Mouse (Mus musculus) liver, embryonic 12.5 days (tissue): ENCODE results near the gene Fam13a. TPM values are rescaled to one million over a fixed set of nuclear protein-coding genes. Genes with fewer than 3 reads are reported as not detected.

ENCODE experiments used
- ATAC-seq: fragments of 200-750 bp; cut with Nextera tagmentation; 2 replicates; pipeline ENCODE4 v1.8.0; 2017; ENCODE audit warnings: moderate number of reproducible peaks, mild to moderate bottlenecking, moderate library complexity
- H3K27ac ChIP-seq: fragments of 300-500 bp; sonication (generic); 2 replicates; pipeline ENCODE4 v1.5.1; 2016; ENCODE audit warnings: mild to moderate bottlenecking
- H3K27me3 ChIP-seq: fragments of 300-500 bp; sonication (generic); replicated peaks from 2 replicates; pipeline ENCODE4 v1.6.1; 2016; ENCODE audit warnings: mild to moderate bottlenecking, moderate library complexity
- H3K36me3 ChIP-seq: fragments of 300-500 bp; sonication (generic); 2 replicates; pipeline ENCODE4 v1.6.1; 2016; ENCODE audit warnings: mild to moderate bottlenecking, moderate library complexity
- H3K4me1 ChIP-seq: fragments of 300-500 bp; sonication (generic); 2 replicates; pipeline ENCODE4 v1.6.1; 2016
- H3K4me2 ChIP-seq: fragments of 300-500 bp; sonication (generic); 2 replicates; pipeline ENCODE4 v1.6.1; 2016; ENCODE audit warnings: mild to moderate bottlenecking, moderate library complexity
- H3K4me3 ChIP-seq: fragments of 300-500 bp; sonication (generic); 2 replicates; pipeline ENCODE4 v1.5.1; 2016; ENCODE audit warnings: mild to moderate bottlenecking, moderate library complexity
- H3K9ac ChIP-seq: fragments of 300-500 bp; sonication (generic); 2 replicates; pipeline ENCODE4 v1.6.1; 2016; ENCODE audit warnings: mild to moderate bottlenecking, moderate library complexity
- H3K9me3 ChIP-seq: fragments of 300-500 bp; sonication (generic); replicated peaks from 2 replicates; pipeline ENCODE4 v1.6.1; 2016; ENCODE audit warnings: mild to moderate bottlenecking, moderate library complexity
- WGBS: fragments of 180-500 bp; shearing (Covaris S2); methylation state at CpG from one replicate; pipeline ENCODE4 v1.1.7; 2016; ENCODE audit not compliant: insufficient replicate concordance; 5-methylcytosine and 5-hydroxymethylcytosine counted together
- polyA plus RNA-seq: library from polyadenylated mRNA; unstranded; fragments of >200 nt; fragmentation: Nextera tagmentation; extraction: Ambion mirVana; gene quantifications from 2 replicates; pipeline ENCODE4 v1.2.1, GENCODE M21; 2016

The Fam13a gene
- polyA plus RNA-seq, 1 experiment from 2014 or later = 0.54 TPM

DNA sequence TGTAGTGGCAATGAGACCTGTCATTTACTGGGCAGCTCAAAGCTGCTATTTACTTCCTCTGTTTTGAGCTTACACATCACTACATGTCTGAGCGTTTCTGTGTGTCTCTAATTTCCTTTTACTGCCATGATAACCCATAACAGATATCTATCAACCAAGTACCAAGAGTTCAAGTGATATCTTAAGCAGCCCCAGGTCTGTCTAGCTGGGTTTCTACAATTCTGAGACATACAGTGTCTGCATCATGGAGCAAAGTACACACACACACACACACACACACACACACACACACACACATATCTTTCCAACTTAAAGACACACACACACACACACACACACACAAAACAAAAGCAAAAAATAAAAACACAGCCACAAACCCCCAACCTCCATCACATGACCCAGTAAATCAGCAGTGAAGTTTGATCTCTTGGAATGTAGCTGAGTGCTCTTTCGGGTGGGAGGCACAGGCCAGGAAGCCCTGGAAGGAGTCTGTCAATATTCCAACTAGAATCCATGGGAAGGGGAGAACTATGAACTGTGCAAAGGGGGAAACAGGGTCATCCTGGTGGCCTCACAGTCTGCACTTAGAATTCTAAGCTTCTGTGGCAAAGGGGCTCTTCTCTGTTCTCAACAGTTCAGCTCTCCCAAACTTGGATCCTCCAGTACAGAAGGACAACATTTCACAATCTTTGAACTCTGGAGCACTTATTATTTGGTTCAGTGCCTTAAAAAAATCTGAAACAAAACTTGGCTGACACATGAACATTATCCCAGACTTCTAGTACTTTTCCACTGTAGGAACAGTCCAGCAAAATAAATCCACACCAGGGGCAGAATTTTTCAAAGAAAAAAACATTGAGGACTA lies 73.0 kb downstream of the Fam13a start:
- no peaks in the 10 kb centered on the region for H3K36me3 ChIP-seq
- H3K4me1 ChIP-seq = no peaks in the 10 kb centered on the region
- H3K9ac ChIP-seq = no peak overlapping the region
- no peak overlapping the region for H3K4me2 ChIP-seq
- 31% methylated on average over 2 of the region's 2 CpGs for WGBS
- no peaks in the 10 kb centered on the region for H3K9me3 ChIP-seq
- ATAC-seq = no peak
- H3K27me3 ChIP-seq = no peaks in the 10 kb centered on the region
- no peak overlapping the region for H3K27ac ChIP-seq
- H3K4me3 ChIP-seq = no peak overlapping the region

DNA sequence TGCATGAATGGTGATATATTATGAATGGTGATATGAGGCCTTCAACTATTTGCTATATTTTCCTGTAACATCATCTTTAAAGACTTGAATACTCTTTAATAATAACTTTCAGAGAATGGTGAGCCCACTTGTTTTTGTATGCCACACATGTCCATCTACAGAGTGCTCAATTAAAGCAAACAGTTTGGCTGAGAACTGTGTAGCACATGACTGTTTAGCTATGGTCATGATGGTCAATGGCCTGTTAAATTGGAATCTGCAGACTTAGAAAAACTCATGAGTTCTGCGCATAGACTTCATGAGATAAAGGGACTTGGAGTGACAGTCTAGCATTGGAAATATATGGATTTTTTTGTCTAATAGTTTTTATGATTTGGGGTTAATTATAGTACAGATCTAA lies 73.9 kb downstream of the Fam13a start:
- Histone ChIP-seq H3K4me1 (no peaks in the 10 kb centered on the region), H3K4me2 (no peak overlapping the region), H3K36me3 (no peaks in the 10 kb centered on the region), H3K9ac (no peak overlapping the region), H3K27ac (no peak overlapping the region), H3K4me3 (no peak overlapping the region), H3K9me3 (no peaks in the 10 kb centered on the region), H3K27me3 (no peaks in the 10 kb centered on the region)
- 78% methylated on average over 1 of the region's 1 CpGs for WGBS
- ATAC-seq = no peak

DNA sequence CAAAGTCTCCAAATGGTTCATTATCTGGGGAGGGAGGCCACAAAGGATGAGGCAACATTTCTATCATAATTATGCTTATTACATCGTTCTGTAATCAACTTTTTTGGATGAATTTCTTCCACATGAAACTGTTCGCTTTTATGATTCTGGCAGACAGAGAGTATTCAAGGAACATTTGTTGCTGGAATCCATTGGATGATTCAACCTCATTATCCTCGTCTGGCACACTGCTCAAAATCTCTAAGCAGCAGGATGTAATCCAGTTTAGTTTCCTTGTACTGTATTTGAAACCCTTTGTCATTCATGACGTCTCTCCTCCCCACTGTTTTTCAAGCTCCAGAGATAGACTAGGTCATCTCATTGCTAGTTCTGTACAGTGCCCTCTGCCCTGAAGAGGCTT lies 77.5 kb downstream of the Fam13a start:
- no peaks in the 10 kb centered on the region for H3K36me3 ChIP-seq
- no peak overlapping the region for H3K4me2 ChIP-seq
- no peaks in the 10 kb centered on the region for H3K9me3 ChIP-seq
- no peak overlapping the region for H3K4me3 ChIP-seq
- no peaks in the 10 kb centered on the region for H3K27me3 ChIP-seq
- no peaks in the 10 kb centered on the region for H3K4me1 ChIP-seq
- ATAC-seq = no peak
- no peak overlapping the region for H3K27ac ChIP-seq
- WGBS = 54% methylated on average over 4 of the region's 4 CpGs
- H3K9ac ChIP-seq = no peak overlapping the region

DNA sequence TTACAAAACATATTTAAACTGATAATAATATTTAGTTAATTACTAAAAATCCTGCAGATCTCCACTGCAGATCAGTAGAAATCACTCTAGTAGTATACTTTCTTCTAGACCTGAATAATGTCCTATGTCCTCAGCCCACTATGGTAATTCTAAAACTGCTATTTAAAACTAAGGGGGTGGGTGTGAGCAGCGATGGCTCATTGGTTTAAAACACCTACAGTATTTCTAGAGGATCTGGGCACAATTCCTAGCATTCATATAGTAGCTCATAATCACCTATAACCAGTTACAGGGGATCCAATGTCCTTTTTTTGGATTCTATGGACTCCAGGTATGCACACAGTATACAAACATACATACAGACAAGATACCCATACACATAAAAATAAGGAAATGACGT lies 78.1 kb downstream of the Fam13a start:
- H3K27me3 ChIP-seq = no peaks in the 10 kb centered on the region
- no peaks in the 10 kb centered on the region for H3K36me3 ChIP-seq
- no peak for ATAC-seq
- no peak overlapping the region for H3K9ac ChIP-seq
- H3K9me3 ChIP-seq = no peaks in the 10 kb centered on the region
- no peaks in the 10 kb centered on the region for H3K4me1 ChIP-seq
- no peak overlapping the region for H3K4me2 ChIP-seq
- no peak overlapping the region for H3K27ac ChIP-seq
- no peak overlapping the region for H3K4me3 ChIP-seq
- WGBS = 31% methylated on average over 2 of the region's 2 CpGs

DNA sequence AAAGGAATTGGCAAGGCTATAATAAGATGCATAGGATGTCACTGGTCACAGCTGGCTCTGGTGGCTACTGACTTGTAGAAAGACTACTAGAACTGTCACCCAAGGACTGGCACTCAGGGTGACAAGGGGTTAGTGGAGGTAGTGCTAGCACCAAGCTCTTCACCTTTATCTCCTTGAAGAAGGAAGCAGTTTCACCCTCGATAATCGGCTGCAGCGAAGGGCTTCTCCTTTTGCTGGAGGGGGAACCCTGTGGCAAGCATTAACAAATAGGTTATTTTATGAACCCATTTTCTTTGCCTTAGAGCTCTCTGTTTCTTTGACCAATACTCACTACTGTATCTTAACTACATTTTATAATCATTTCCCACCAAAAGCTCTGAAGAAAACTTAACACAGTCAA lies 80.4 kb downstream of the Fam13a start:
- Histone ChIP-seq H3K4me1 (no peaks in the 10 kb centered on the region), H3K4me2 (no peak overlapping the region), H3K27ac (no peak overlapping the region), H3K36me3 (no peaks in the 10 kb centered on the region), H3K9ac (no peak overlapping the region), H3K9me3 (no peaks in the 10 kb centered on the region), H3K4me3 (no peak overlapping the region), H3K27me3 (no peaks in the 10 kb centered on the region)
- no peak for ATAC-seq
- WGBS = 33% methylated on average over 3 of the region's 3 CpGs

DNA sequence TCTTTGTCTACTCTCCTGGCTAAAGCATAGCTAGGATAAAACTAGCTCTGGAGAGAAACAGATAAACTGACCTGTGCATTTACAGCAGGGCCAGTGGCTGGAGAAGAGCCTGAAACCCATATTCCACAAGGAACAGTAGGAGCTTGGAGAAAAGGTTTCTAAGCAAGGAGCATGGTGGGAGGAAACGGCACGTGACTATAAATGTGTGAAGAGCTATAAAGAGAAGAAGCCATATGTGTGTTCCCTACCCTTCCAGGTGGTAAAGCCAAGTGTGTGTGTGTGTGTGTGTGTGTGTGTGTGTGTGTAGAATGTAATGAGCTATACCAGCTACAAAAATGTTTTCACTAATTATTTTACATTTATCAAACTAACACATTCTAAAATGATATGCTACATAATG lies 82.1 kb downstream of the Fam13a start:
- WGBS = 63% methylated on average over 2 of the region's 2 CpGs
- Histone ChIP-seq H3K27me3 (no peaks in the 10 kb centered on the region), H3K36me3 (no peaks in the 10 kb centered on the region), H3K4me3 (no peak overlapping the region), H3K4me1 (no peaks in the 10 kb centered on the region), H3K4me2 (no peak overlapping the region), H3K27ac (no peak overlapping the region), H3K9ac (no peak overlapping the region), H3K9me3 (no peaks in the 10 kb centered on the region)
- ATAC-seq = no peak

DNA sequence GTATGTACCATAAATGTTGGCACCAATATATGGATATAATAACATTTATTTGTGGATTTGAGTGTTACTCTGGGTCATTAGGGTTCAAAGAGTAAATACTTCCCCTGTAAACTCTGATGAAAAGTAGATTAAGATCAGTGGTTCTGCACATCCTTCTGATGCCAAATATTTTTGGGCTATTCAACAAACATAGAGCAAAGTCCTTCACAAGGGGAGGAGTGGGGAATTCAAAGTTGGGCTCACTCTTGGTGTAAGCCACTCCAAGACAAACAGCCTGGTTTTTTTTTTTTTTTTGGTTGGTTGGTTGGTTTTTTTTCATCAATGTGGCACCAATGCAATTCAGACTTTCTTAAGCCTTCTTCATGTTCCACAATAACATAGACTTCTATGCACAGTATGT lies 86.6 kb downstream of the Fam13a start:
- no peak overlapping the region for H3K4me2 ChIP-seq
- no peak overlapping the region for H3K27ac ChIP-seq
- H3K4me1 ChIP-seq = no peaks in the 10 kb centered on the region
- no peak overlapping the region for H3K9ac ChIP-seq
- no peaks in the 10 kb centered on the region for H3K27me3 ChIP-seq
- H3K9me3 ChIP-seq = no peaks in the 10 kb centered on the region
- no peak for ATAC-seq
- H3K36me3 ChIP-seq = no peaks in the 10 kb centered on the region
- no peak overlapping the region for H3K4me3 ChIP-seq

DNA sequence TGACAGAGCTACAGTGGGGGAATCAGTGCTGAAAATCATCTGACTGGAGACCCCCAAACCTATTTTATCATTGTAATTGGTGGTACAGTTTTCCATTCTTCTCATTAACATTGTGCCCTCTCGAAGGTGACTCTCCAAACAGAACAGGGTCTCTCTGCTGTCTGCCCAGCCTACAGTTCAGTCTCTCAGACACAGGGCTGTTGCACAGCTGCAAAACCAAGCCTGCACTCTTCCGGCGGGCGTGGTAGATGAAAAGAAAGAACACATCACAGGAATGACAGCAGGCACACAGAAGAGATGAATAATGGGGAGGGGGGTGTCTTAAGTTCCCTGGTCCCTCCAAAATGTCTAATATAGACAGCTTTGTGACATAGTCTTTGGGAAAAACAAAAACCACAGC lies 90.2 kb downstream of the Fam13a start:
- Histone ChIP-seq H3K27ac (no peak overlapping the region), H3K27me3 (no peaks in the 10 kb centered on the region), H3K9me3 (no peaks in the 10 kb centered on the region), H3K4me3 (no peak overlapping the region), H3K36me3 (no peaks in the 10 kb centered on the region), H3K4me2 (no peak overlapping the region), H3K4me1 (no peaks in the 10 kb centered on the region), H3K9ac (no peak overlapping the region)
- ATAC-seq = no peak
- 85% methylated on average over 4 of the region's 4 CpGs for WGBS

DNA sequence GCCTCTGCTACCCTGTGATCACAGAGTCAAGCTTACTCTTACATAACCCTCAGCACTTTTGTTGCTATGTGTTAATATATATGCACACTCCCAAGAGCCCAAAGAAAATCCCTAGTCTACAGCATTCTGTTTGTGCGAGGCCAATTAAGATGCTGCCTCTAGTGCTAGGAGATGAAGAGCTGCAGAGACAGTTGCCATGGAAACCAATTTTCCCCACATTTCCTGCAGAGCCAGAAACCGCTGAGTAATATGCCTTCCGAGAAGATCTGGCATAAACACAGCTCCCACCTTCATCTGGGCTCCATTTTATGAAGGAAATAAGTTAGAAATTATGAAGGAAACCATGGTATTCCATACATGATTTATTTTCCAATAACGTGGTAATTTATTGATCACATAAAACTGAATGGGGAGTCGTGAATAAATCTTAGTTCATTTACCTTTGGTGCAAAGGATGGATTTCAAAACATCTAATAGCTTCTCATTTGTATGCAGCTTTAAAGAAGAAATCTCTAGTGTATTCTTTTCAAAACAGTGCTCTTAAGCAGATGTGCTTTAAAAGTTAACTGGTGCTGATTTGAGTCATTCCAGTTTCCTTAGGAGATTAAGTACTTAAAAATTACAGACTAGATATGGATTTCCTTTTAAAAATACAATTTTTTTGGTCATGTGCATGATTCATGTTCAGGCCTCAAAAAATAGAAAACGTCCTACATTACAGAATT lies 91.0 kb downstream of the Fam13a start:
- Histone ChIP-seq H3K4me3 (no peak overlapping the region), H3K9ac (no peak overlapping the region), H3K27ac (no peak overlapping the region), H3K27me3 (no peaks in the 10 kb centered on the region), H3K4me1 (no peaks in the 10 kb centered on the region), H3K4me2 (no peak overlapping the region), H3K9me3 (no peaks in the 10 kb centered on the region), H3K36me3 (no peaks in the 10 kb centered on the region)
- ATAC-seq = no peak
- 49% methylated on average over 6 of the region's 6 CpGs for WGBS

DNA sequence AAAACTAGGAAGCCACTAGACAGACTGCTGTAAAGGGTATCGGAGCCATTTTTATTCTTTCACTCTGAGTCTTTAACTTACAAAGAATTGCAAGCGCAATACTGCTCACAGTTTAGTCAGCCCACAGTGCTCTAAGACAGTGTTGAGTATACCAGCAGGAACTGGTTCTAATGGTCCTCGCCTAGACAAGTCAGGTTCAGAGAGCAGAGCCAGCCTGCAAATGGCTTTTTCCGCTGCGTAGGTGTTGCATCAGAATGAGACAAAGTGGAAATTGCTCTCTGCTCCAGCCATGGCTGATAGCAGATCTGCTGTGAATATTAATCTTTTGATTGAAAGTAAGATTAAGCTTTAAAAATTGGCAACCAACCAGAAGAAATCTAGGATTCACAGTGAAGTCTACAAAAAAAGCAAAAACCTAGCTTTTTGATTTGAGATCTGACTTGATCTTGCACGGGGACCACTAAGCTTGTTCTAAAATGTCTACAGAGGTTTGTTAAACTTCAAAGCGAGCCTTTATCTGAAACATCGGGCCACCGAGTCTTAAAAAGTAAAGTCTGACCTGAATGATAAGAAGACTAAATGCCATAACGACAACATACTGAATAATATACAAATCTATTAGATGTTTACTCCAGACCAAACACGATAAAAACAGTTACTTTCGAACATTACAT lies 91.7 kb downstream of the Fam13a start:
- H3K9ac ChIP-seq = no peak overlapping the region
- 76% methylated on average over 12 of the region's 12 CpGs for WGBS
- no peak overlapping the region for H3K4me3 ChIP-seq
- no peaks in the 10 kb centered on the region for H3K36me3 ChIP-seq
- no peaks in the 10 kb centered on the region for H3K27me3 ChIP-seq
- H3K4me1 ChIP-seq = no peaks in the 10 kb centered on the region
- H3K4me2 ChIP-seq = no peak overlapping the region
- H3K9me3 ChIP-seq = no peaks in the 10 kb centered on the region
- no peak overlapping the region for H3K27ac ChIP-seq
- ATAC-seq = no peak

DNA sequence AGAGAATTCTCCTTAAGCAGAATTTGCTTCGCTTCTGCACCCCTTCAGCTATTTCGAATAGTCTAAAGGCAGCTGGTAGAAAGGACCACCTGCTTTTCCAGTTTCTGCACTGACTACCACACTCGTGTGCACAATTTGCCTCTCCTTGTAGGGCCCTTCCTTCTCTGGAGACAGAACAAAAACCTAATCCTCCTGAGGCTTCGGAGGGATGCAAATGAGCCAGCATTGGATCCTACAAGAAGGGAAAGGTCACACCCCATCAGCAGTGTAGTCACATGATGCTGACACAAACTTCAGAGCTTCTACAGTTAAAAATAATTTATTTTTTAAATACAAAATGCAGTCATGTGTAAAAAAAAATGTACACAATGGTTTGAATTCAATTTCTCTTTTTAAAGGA lies 93.2 kb downstream of the Fam13a start:
- WGBS = 73% methylated on average over 4 of the region's 4 CpGs
- H3K9me3 ChIP-seq = no peaks in the 10 kb centered on the region
- no peak for ATAC-seq
- no peak overlapping the region for H3K4me3 ChIP-seq
- no peaks in the 10 kb centered on the region for H3K36me3 ChIP-seq
- H3K27me3 ChIP-seq = no peaks in the 10 kb centered on the region
- no peak overlapping the region for H3K4me2 ChIP-seq
- H3K4me1 ChIP-seq = no peaks in the 10 kb centered on the region
- no peak overlapping the region for H3K9ac ChIP-seq
- no peak overlapping the region for H3K27ac ChIP-seq

DNA sequence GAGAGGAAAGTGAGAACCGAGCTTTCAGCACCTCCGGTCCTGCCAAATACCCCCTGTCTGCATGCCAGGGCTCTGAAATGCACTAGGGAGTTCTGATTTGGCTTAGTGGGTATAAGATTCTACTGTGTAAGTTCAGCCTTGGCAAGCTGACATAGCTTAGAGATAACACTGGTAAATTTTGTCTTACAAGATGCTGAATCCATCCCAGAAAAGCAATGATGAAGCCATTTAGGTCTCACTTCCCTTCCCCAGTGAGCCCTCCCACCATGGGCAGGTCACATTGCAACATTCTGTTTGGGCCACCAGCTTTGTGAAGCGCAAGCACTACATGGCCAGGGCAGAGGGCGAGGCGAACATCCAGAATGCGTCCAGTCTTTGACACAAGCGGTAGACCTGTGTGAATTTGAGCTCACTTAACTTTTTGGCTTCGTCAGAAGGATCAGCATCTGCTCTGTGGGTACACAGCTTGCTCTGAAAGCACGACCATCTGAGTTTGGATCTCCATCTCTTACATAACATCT lies 94.4 kb downstream of the Fam13a start:
- Histone ChIP-seq H3K4me2 (no peak overlapping the region), H3K4me3 (no peak overlapping the region), H3K27me3 (no peaks in the 10 kb centered on the region), H3K4me1 (no peaks in the 10 kb centered on the region), H3K9ac (no peak overlapping the region), H3K27ac (no peak overlapping the region), H3K9me3 (no peaks in the 10 kb centered on the region), H3K36me3 (no peaks in the 10 kb centered on the region)
- no peak for ATAC-seq
- 77% methylated on average over 9 of the region's 9 CpGs for WGBS
